Mouse (Mus musculus) left cerebral cortex, postnatal 14 days (tissue): Measurements from ENCODE around the gene Olfr362. TPM values are rescaled to one million over a fixed set of nuclear protein-coding genes. Genes with fewer than 3 reads are reported as not detected.
"Not testable (repeated sequence)": the region's sequence is repeated elsewhere in the genome, so short reads cannot be mapped to it uniquely, and the experiment has no call there.

Source experiments
- DNase-seq, 2 experiments: peaks; one replicate each; pipeline ENCODE4 v3.0.0; 2021 to 2022; ENCODE audit warnings: low spot score in 2 of 2, mixed read lengths in 1 of 2
- intact Hi-C: fragments of 180-260 bp; cut with DNase I; formaldehyde crosslinking; loops from one replicate; pipeline ENCODE4 v1.15.1; 2025
- long read RNA-seq, 2 experiments: library from polyadenylated mRNA; stranded (forward); transcript quantifications; one replicate each; pipeline ENCODE4 v2.0.0; 2021
- total RNA-seq, 2 experiments: library from RNA; stranded (reverse); gene quantifications; 2 replicates each; pipeline ENCODE4 v1.2.3; 2021

Olfr362 gene
- total RNA-seq: not detected
- long read RNA-seq, experiment 1: 0 reads
- long read RNA-seq, experiment 2: 0 reads

- intact Hi-C loops: no loop called here
- no peak for DNase-seq
These were observed at the start of gene Olfr362 for GRCm38 (mm10) chr2:37117810-37118209. Gene Olfr362, minus strand, starts transcription at chr2:37117910.

GRCm38 (mm10) chr2:37139022-37139421 is 21.3 kb upstream of the Olfr362 start, which contains the start of gene Olfr364-ps1:
Gene Olfr364-ps1, plus strand, starts transcription at chr2:37139322.
- DNase-seq: no peak
- intact Hi-C loops: no loop called here

- DNase-seq, intact Hi-C loops: not testable (repeated sequence)
These were observed 28.5 kb downstream of the Olfr362 start, which contains the start of gene Olfr361 for GRCm38 (mm10) chr2:37089190-37089589. Gene Olfr361, minus strand, starts transcription at chr2:37089290.

- intact Hi-C loops: no loop called here
- no peak for DNase-seq
These were observed 52.3 kb downstream of the Olfr362 start, which contains the start of gene Olfr360 for GRCm38 (mm10) chr2:37065446-37065845. Gene Olfr360, plus strand, starts transcription at chr2:37065746.

Other genes starting within 250 kb of the Olfr362 start
- not detected for gene Olfr352, start 249.4 kb downstream of the Olfr362 start, total RNA-seq
- gene Olfr353, start 225.0 kb downstream of the Olfr362 start, total RNA-seq: not detected
- under 1 TPM in 1 of 2 experiments, not detected in 1; 0.04 TPM for gene Olfr354, start 212.2 kb downstream of the Olfr362 start, total RNA-seq
- gene Olfr355, start 189.0 kb downstream of the Olfr362 start, total RNA-seq: not detected
- not detected for gene Olfr356, start 180.8 kb downstream of the Olfr362 start, total RNA-seq
- not detected for gene Olfr357, start 124.1 kb downstream of the Olfr362 start, total RNA-seq
- not detected for gene Olfr358, start 108.6 kb downstream of the Olfr362 start, total RNA-seq
- not detected for gene Olfr360, start 52.2 kb downstream of the Olfr362 start, total RNA-seq
- not detected for gene Olfr361, start 28.6 kb downstream of the Olfr362 start, total RNA-seq
- gene Olfr364-ps1, start 21.4 kb upstream of the Olfr362 start, total RNA-seq: not detected
- gene Olfr365, start 70.3 kb upstream of the Olfr362 start, total RNA-seq: not detected
- not detected for gene Olfr366, start 93.7 kb upstream of the Olfr362 start, total RNA-seq
- not detected for gene Olfr368, start 208.6 kb upstream of the Olfr362 start, total RNA-seq
- 10 to 100 TPM; 22.4 to 25.2 TPM for gene Pdcl, start 241.4 kb upstream of the Olfr362 start, total RNA-seq